Mouse (Mus musculus) cerebellum, adult 2 months (tissue): ENCODE results near the gene Cul7.

Experiments
- CTCF ChIP-seq: fragments of 200-500 bp; IDR thresholded peaks from 2 replicates; pipeline ENCODE4 v1.5.1; 2011; ENCODE audit warnings: low read depth, mild to moderate bottlenecking, control low read depth, low read length, moderate library complexity, borderline replicate concordance; ENCODE audit not compliant: insufficient read depth
- POLR2A ChIP-seq: fragments of 200-500 bp; IDR thresholded peaks from 2 replicates; pipeline ENCODE4 v1.6.1; 2011; ENCODE audit warnings: low read length, control low read depth, borderline replicate concordance; ENCODE audit not compliant: insufficient read depth

GRCm38 (mm10) chr17:46647279-46647678, 2.9 kb upstream of the Cul7 start:
- TF ChIP-seq POLR2A (no peak), CTCF (no peak)
